Mouse (Mus musculus) spleen, embryonic (tissue): ENCODE measurements at regions not wholly inside any gene's neighbourhood (a gene's known extent, or its start where the extent isn't known, plus 50 kb on each side); places are given as distances from the start of the nearest gene placed in this dataset.

Source experiments
- CTCF ChIA-PET: fragments of 350-600 bp; sonication (Branson Sonifier 250); formaldehyde crosslinking; loops from one replicate; lab custom pipeline; 2022; lab: Charles Lee

DNA sequence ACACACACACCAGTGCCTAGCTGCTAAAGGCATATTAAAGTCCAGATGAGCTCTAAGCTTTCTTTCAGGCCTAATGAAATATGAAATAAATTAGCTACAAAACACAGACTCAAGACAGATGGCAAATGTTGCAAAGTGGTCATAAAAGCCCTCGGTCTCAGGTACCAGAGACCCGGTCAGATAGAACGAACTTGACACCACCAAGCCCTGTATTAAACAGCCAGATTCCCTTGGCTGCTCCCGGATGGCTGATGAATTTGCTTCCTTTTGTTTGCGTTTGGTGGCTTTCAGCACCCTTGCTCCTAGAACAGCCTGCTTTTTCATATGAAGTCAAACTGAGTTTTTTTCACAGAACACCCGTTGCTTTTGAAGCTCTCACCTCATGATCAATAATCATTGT, 51.5 kb upstream of the Daam1 start:
- CTCF ChIA-PET, result no interaction called here
